Mouse (Mus musculus) intestine, embryonic 14.5 days (tissue): ENCODE results near the gene Zfp651. TPM values are rescaled to one million over a fixed set of nuclear protein-coding genes. Genes with fewer than 3 reads are reported as not detected.

ENCODE experiments used
- ATAC-seq: fragments of 200-750 bp; cut with Nextera tagmentation; replicated peaks from 2 replicates; pipeline ENCODE4 v1.8.0; 2017; ENCODE audit warnings: low read depth, moderate number of reproducible peaks, moderate TSS enrichment, moderate library complexity; ENCODE audit not compliant: low FRiP score, low TSS enrichment
- DNase-seq: peaks from one replicate; pipeline ENCODE4 v3.0.0-alpha.2; 2018; ENCODE audit warnings: low spot score
- H3K27ac ChIP-seq: fragments of 300-500 bp; sonication (generic); 2 replicates; pipeline ENCODE4 v1.5.1; 2014; ENCODE audit warnings: low read depth, mild to moderate bottlenecking, control low read depth
- H3K27me3 ChIP-seq: fragments of 300-500 bp; sonication (generic); replicated peaks from 2 replicates; pipeline ENCODE4 v1.6.1; 2014; ENCODE audit warnings: low read length, control low read depth; ENCODE audit not compliant: control insufficient read depth, insufficient read depth
- H3K36me3 ChIP-seq: fragments of 300-500 bp; sonication (generic); 2 replicates; pipeline ENCODE4 v1.6.1; 2014; ENCODE audit warnings: low read length, control low read depth; ENCODE audit not compliant: control insufficient read depth, insufficient read depth
- H3K4me1 ChIP-seq: fragments of 300-500 bp; sonication (generic); replicated peaks from 2 replicates; pipeline ENCODE4 v1.6.1; 2014; ENCODE audit warnings: low read length, control low read depth, mixed read lengths; ENCODE audit not compliant: control insufficient read depth, insufficient read depth
- H3K4me2 ChIP-seq: fragments of 300-500 bp; sonication (generic); 2 replicates; pipeline ENCODE4 v1.6.1; 2014; ENCODE audit warnings: low read length
- H3K4me3 ChIP-seq: fragments of 300-500 bp; sonication (generic); 2 replicates; pipeline ENCODE4 v1.5.1; 2014; ENCODE audit warnings: low read depth, low read length, control low read depth, mixed read lengths
- H3K9ac ChIP-seq: fragments of 300-500 bp; sonication (generic); 2 replicates; pipeline ENCODE4 v1.6.1; 2014; ENCODE audit warnings: mild to moderate bottlenecking, low read length
- H3K9me3 ChIP-seq: fragments of 300-500 bp; sonication (generic); 2 replicates; pipeline ENCODE4 v1.6.1; 2016; ENCODE audit warnings: low read length, control low read depth; ENCODE audit not compliant: control insufficient read depth
- WGBS: fragments of 180-500 bp; shearing (Covaris S2); extraction: QIAGEN DNeasy Blood & Tissue Kit; methylation state at CpG from one replicate; pipeline ENCODE4 v1.1.7; 2014; 5-methylcytosine and 5-hydroxymethylcytosine counted together
- polyA plus RNA-seq: library from polyadenylated mRNA; unstranded; fragments of >200 nt; fragmentation: Nextera tagmentation; extraction: Ambion mirVana; gene quantifications from 2 replicates; pipeline ENCODE4 v1.2.1, GENCODE M21; 2014

Zfp651 gene
- polyA plus RNA-seq, 1 experiment from 2014 or later, result 14.1 TPM

GRCm38 (mm10) chr9:121775951-121776350 is 16.8 kb downstream of the Zfp651 start:
- Histone ChIP-seq H3K9me3 (no peaks in the 10 kb centered on the region), H3K4me2 (no peak overlapping the region), H3K4me3 (no peak overlapping the region), H3K36me3 (no peaks in the 10 kb centered on the region), H3K9ac (no peak overlapping the region), H3K27ac (no peak overlapping the region), H3K4me1 (peaks cover 9% of the 10 kb centered on the region; the same call in 1 of the 2 replicates), H3K27me3 (peaks cover 37% of the 10 kb centered on the region)
- WGBS, result 82% methylated on average over 10 of the region's 10 CpGs
- no peak for ATAC-seq
- no peak for DNase-seq

GRCm38 (mm10) chr9:121776511-121776910 is 17.4 kb downstream of the Zfp651 start:
- H3K4me3 ChIP-seq, result no peak overlapping the region
- ATAC-seq (no peak), DNase-seq (no peak)
- H3K9me3 ChIP-seq, result no peaks in the 10 kb centered on the region
- H3K9ac ChIP-seq, result no peak overlapping the region
- peaks cover 37% of the 10 kb centered on the region for H3K27me3 ChIP-seq
- no peaks in the 10 kb centered on the region for H3K36me3 ChIP-seq
- WGBS, result 80% methylated on average over 7 of the region's 7 CpGs
- no peak overlapping the region for H3K27ac ChIP-seq
- H3K4me1 ChIP-seq, result peaks cover 9% of the 10 kb centered on the region; the same call in 1 of the 2 replicates
- H3K4me2 ChIP-seq, result no peak overlapping the region

GRCm38 (mm10) chr9:121777484-121778065 is 18.4 kb downstream of the Zfp651 start, which contains the start of gene Klhl40:
Gene Klhl40, plus strand, starts transcription at chr9:121777607.
- H3K4me1 ChIP-seq, result peaks cover 9% of the 10 kb centered on the region; the same call in 1 of the 2 replicates
- H3K36me3 ChIP-seq, result no peaks in the 10 kb centered on the region
- H3K9me3 ChIP-seq, result no peaks in the 10 kb centered on the region
- H3K27me3 ChIP-seq, result peaks cover 37% of the 10 kb centered on the region
- peak within 1 kb of the TSS; percentile 23 for H3K4me3 ChIP-seq
- 18% methylated on average over 30 of the region's 30 CpGs for WGBS
- 0 out of 2 replicates have a peak within 1 kb of the TSS, but pooled peaks have one; percentile 13 for H3K9ac ChIP-seq
- H3K4me2 ChIP-seq, result peak within 1 kb of the TSS; percentile 65
- peak; percentile 57; the same call in 1 of the 2 replicates for ATAC-seq
- H3K27ac ChIP-seq, result no peak within 1 kb of the TSS
- no peak for DNase-seq

GRCm38 (mm10) chr9:121778066-121778624 is 19.0 kb downstream of the Zfp651 start:
- ATAC-seq (peak; percentile 30; the same call in 1 of the 2 replicates), DNase-seq (peak; percentile 74)

GRCm38 (mm10) chr9:121784801-121785200 is 25.7 kb downstream of the Zfp651 start:
- H3K4me1 ChIP-seq, result no peaks in the 10 kb centered on the region
- ATAC-seq, result no peak
- no peak overlapping the region for H3K9ac ChIP-seq
- no peak overlapping the region for H3K4me2 ChIP-seq
- H3K9me3 ChIP-seq, result no peaks in the 10 kb centered on the region
- H3K27me3 ChIP-seq, result no peaks in the 10 kb centered on the region
- DNase-seq, result no peak
- H3K36me3 ChIP-seq, result no peaks in the 10 kb centered on the region
- 85% methylated on average over 12 of the region's 12 CpGs for WGBS
- H3K27ac ChIP-seq, result no peak overlapping the region
- H3K4me3 ChIP-seq, result no peak overlapping the region

More at GRCm38 (mm10) chr9:121778066-121778624, 19.0 kb downstream of the Zfp651 start:
- H3K9me3 ChIP-seq, result no peaks in the 10 kb centered on the region
- WGBS, result 13% methylated on average over 54 of the region's 54 CpGs
- H3K27ac ChIP-seq, result no peak overlapping the region
- 0 out of 2 replicates have a peak overlapping the region, but pooled peaks have one; percentile 13 for H3K9ac ChIP-seq
- H3K36me3 ChIP-seq, result no peaks in the 10 kb centered on the region
- H3K27me3 ChIP-seq, result peaks cover 37% of the 10 kb centered on the region
- peaks cover 9% of the 10 kb centered on the region; the same call in 1 of the 2 replicates for H3K4me1 ChIP-seq
- H3K4me3 ChIP-seq, result peak overlapping the region; percentile 23
- H3K4me2 ChIP-seq, result peak overlapping the region; percentile 65

- Histone ChIP-seq H3K27me3 (no peaks in the 10 kb centered on the region), H3K9me3 (no peaks in the 10 kb centered on the region), H3K4me1 (no peaks in the 10 kb centered on the region), H3K27ac (no peak overlapping the region), H3K36me3 (no peaks in the 10 kb centered on the region), H3K4me2 (no peak overlapping the region), H3K4me3 (no peak overlapping the region), H3K9ac (no peak overlapping the region)
- ATAC-seq (no peak), DNase-seq (no peak)
- 81% methylated on average over 8 of the region's 8 CpGs for WGBS
Measured at GRCm38 (mm10) chr9:121785261-121785660, 26.1 kb downstream of the Zfp651 start.

GRCm38 (mm10) chr9:121786359-121786758 is 27.2 kb downstream of the Zfp651 start:
- ATAC-seq, result no peak
- H3K27me3 ChIP-seq, result no peaks in the 10 kb centered on the region

GRCm38 (mm10) chr9:121791206-121791605 is 32.1 kb downstream of the Zfp651 start:
- DNase-seq, result peak; percentile 89
- H3K9me3 ChIP-seq, result no peaks in the 10 kb centered on the region
- no peak overlapping the region for H3K4me3 ChIP-seq
- no peak overlapping the region for H3K4me2 ChIP-seq
- peak; percentile 27 for ATAC-seq
- H3K27ac ChIP-seq, result peak overlapping the region; percentile 11; the same call in 1 of the 2 replicates
- H3K4me1 ChIP-seq, result peaks cover 4% of the 10 kb centered on the region; the same call in 1 of the 2 replicates
- 11% methylated on average over 5 of the region's 5 CpGs for WGBS
- no peaks in the 10 kb centered on the region for H3K27me3 ChIP-seq
- H3K9ac ChIP-seq, result no peak overlapping the region
- no peaks in the 10 kb centered on the region for H3K36me3 ChIP-seq

More at GRCm38 (mm10) chr9:121786359-121786758, 27.2 kb downstream of the Zfp651 start:
- WGBS, result 82% methylated on average over 2 of the region's 2 CpGs
- no peak overlapping the region for H3K4me3 ChIP-seq
- no peaks in the 10 kb centered on the region for H3K9me3 ChIP-seq
- DNase-seq, result no peak
- H3K27ac ChIP-seq, result no peak overlapping the region
- H3K4me1 ChIP-seq, result 0 out of 2 replicates have a peak, but pooled peaks cover under 1% of the 10 kb centered on the region
- H3K36me3 ChIP-seq, result no peaks in the 10 kb centered on the region
- no peak overlapping the region for H3K9ac ChIP-seq
- H3K4me2 ChIP-seq, result no peak overlapping the region
